Mouse (Mus musculus) bone marrow, adult 2 months (tissue): ENCODE data around the gene Zfp354a.

Experiments used
- CTCF ChIP-seq: fragments of 200-500 bp; IDR thresholded peaks from 2 replicates; pipeline ENCODE4 v1.5.1; 2011; ENCODE audit warnings: low read length, control low read depth; ENCODE audit not compliant: control insufficient read depth, insufficient read depth
- POLR2A ChIP-seq: fragments of 200-500 bp; IDR thresholded peaks from 2 replicates; pipeline ENCODE4 v1.6.1; 2011; ENCODE audit warnings: low read depth, mild to moderate bottlenecking, control low read depth, low read length, borderline replicate concordance; ENCODE audit not compliant: control insufficient read depth

GRCm38 (mm10) chr11:51011821-51012220 is 47.2 kb upstream of the Zfp354a start:
- TF ChIP-seq CTCF = no peak
- no peak for TF ChIP-seq POLR2A
